Mouse (Mus musculus) heart, embryonic 14.5 days (tissue): ENCODE results near the gene Tbxas1. TPM values are rescaled to one million over a fixed set of nuclear protein-coding genes. Genes with fewer than 3 reads are reported as not detected.

ENCODE experiments used
- ATAC-seq: fragments of 200-750 bp; cut with Nextera tagmentation; 2 replicates; pipeline ENCODE4 v1.8.0; 2017; ENCODE audit warnings: low read depth, moderate TSS enrichment; ENCODE audit not compliant: insufficient number of reproducible peaks, insufficient read depth, low FRiP score
- H3K27ac ChIP-seq, 2 experiments: fragments of 200-500 bp in 1 of 2; fragments of 300-500 bp in 1 of 2; sonication (generic) in 1 of 2; replicated peaks in 1 of 2; 2 replicates each; pipeline ENCODE4 v1.5.1; 2012 to 2014; ENCODE audit warnings: low read depth in 2 of 2, low read length in 2 of 2, control low read depth in 1 of 2, mild to moderate bottlenecking in 1 of 2, mixed read lengths in 1 of 2; ENCODE audit not compliant: control insufficient read depth in 1 of 2, insufficient read depth in 1 of 2
- H3K27me3 ChIP-seq: fragments of 300-500 bp; sonication (generic); 2 replicates; pipeline ENCODE4 v1.6.1; 2014; ENCODE audit warnings: mild to moderate bottlenecking, low read length, control low read depth; ENCODE audit not compliant: control insufficient read depth, insufficient read depth
- H3K36me3 ChIP-seq: fragments of 300-500 bp; sonication (generic); 2 replicates; pipeline ENCODE4 v1.6.1; 2014; ENCODE audit warnings: mild to moderate bottlenecking, control low read depth, low read length, mixed read lengths; ENCODE audit not compliant: control insufficient read depth, insufficient read depth
- H3K4me1 ChIP-seq, 2 experiments: fragments of 200-500 bp in 1 of 2; fragments of 300-500 bp in 1 of 2; sonication (generic) in 1 of 2; 2 replicates each; pipeline ENCODE4 v1.6.1; 2012 to 2014; ENCODE audit warnings: low read length in 2 of 2, control low read depth in 1 of 2, mixed read lengths in 1 of 2; ENCODE audit not compliant: control insufficient read depth in 2 of 2, insufficient read depth in 2 of 2
- H3K4me2 ChIP-seq: fragments of 300-500 bp; sonication (generic); 2 replicates; pipeline ENCODE4 v1.6.1; 2014; ENCODE audit warnings: mild to moderate bottlenecking, low read length
- H3K4me3 ChIP-seq, 2 experiments: fragments of 200-500 bp in 1 of 2; fragments of 300-500 bp in 1 of 2; sonication (generic) in 1 of 2; 2 replicates each; pipeline ENCODE4 v1.5.1; 2012 to 2014; ENCODE audit warnings: low read length in 2 of 2, mild to moderate bottlenecking in 2 of 2, control low read depth in 1 of 2, low read depth in 1 of 2, moderate library complexity in 1 of 2; ENCODE audit not compliant: control insufficient read depth in 1 of 2, insufficient read depth in 1 of 2
- H3K9ac ChIP-seq: fragments of 300-500 bp; sonication (generic); 2 replicates; pipeline ENCODE4 v1.6.1; 2014; ENCODE audit warnings: mild to moderate bottlenecking, low read length
- H3K9me3 ChIP-seq: fragments of 300-500 bp; sonication (generic); 2 replicates; pipeline ENCODE4 v1.6.1; 2016; ENCODE audit warnings: low read length, control low read depth; ENCODE audit not compliant: control insufficient read depth
- WGBS: fragments of 180-500 bp; shearing (Covaris S2); extraction: QIAGEN DNeasy Blood & Tissue Kit; methylation state at CpG from one replicate; pipeline ENCODE4 v1.1.7; 2014; 5-methylcytosine and 5-hydroxymethylcytosine counted together
- polyA plus RNA-seq: library from polyadenylated mRNA; unstranded; fragments of >200 nt; fragmentation: Nextera tagmentation; extraction: Ambion mirVana; gene quantifications from 2 replicates; pipeline ENCODE4 v1.2.1, GENCODE M21; 2014

Gene Tbxas1
- polyA plus RNA-seq, 1 experiment from 2014 or later = 1.5 TPM

- Histone ChIP-seq H3K27ac (no peak overlapping the region), H3K9ac (no peak overlapping the region), H3K27me3 (no peaks in the 10 kb centered on the region), H3K36me3 (0 out of 2 replicates have a peak, but pooled peaks cover 10% of the 10 kb centered on the region), H3K4me3 (no peak overlapping the region), H3K4me2 (no peak overlapping the region), H3K4me1 (peaks cover 0 to 16% of the 10 kb centered on the region in 2 experiments; a peak in 3 of 4 replicates), H3K9me3 (no peaks in the 10 kb centered on the region)
- 56% methylated on average over 2 of the region's 2 CpGs for WGBS
- no peak for ATAC-seq
Measured at GRCm38 (mm10) chr6:38870070-38870469, 5.1 kb upstream of the Tbxas1 start.

DNA sequence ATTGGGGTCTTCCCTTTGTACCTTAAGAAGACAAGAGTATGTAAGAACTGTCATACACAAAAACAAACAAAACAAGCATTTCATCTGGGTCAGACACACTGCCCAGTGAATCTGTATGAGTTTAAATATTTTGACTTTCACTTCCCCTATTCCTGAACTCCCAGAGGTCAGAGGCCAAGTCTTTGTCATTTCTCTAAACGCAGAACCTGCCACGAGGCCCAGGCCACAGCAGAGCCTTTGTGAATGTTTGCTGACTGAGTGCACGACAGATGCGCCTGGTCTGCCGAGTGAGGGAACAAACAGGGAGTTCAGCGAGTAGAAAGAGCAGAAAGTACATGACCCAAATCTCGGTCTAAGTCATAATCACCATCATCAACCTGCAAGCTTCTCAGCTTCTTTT lies 4.2 kb upstream of the Tbxas1 start:
- Histone ChIP-seq H3K36me3 (0 out of 2 replicates have a peak, but pooled peaks cover 10% of the 10 kb centered on the region), H3K27me3 (no peaks in the 10 kb centered on the region), H3K27ac (no peak overlapping the region), H3K4me3 (no peak overlapping the region), H3K4me2 (no peak overlapping the region), H3K4me1 (peaks cover 0 to 7% of the 10 kb centered on the region in 2 experiments; a peak in 3 of 4 replicates), H3K9ac (no peak overlapping the region), H3K9me3 (no peaks in the 10 kb centered on the region)
- ATAC-seq = no peak
- 59% methylated on average over 7 of the region's 7 CpGs for WGBS

- no peaks in the 10 kb centered on the region for H3K9me3 ChIP-seq
- peaks cover 0 to 10% of the 10 kb centered on the region in 2 experiments; a peak in 3 of 4 replicates for H3K4me1 ChIP-seq
- H3K27ac ChIP-seq = no peak overlapping the region
- 0 out of 2 replicates have a peak overlapping the region, but pooled peaks have one; percentile 7 for H3K9ac ChIP-seq
- no peak for ATAC-seq
- H3K4me3 ChIP-seq = no peak overlapping the region
- H3K4me2 ChIP-seq = no peak overlapping the region
- 0 out of 2 replicates have a peak, but pooled peaks cover 10% of the 10 kb centered on the region for H3K36me3 ChIP-seq
- H3K27me3 ChIP-seq = no peaks in the 10 kb centered on the region
- 63% methylated on average over 1 of the region's 1 CpGs for WGBS
Measured at GRCm38 (mm10) chr6:38873316-38873715, 1.9 kb upstream of the Tbxas1 start.

DNA sequence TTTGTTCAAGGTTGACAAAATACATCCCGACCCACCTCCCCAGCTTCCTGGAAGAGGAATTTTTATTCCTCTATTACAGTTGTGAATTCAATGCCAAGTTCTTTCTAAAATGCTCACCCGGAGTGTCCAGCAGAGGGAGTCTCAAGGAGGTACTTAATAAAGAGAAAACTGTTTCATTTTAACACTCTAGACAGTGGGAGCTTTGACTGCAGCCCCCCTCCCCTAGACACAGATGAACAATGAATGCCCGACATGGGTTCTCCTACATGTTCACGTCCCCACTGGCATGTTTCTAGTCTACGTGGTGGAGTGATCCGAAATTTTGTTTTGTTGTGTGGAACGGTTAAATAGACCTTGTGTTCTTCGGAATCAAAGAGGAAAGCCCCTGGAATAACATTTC lies 1.2 kb upstream of the Tbxas1 start:
- ATAC-seq = no peak
- H3K9ac ChIP-seq = peak overlapping the region; percentile 96
- 0 out of 2 replicates have a peak, but pooled peaks cover 10% of the 10 kb centered on the region for H3K36me3 ChIP-seq
- no peaks in the 10 kb centered on the region for H3K9me3 ChIP-seq
- 13% methylated on average over 8 of the region's 8 CpGs for WGBS
- peak overlapping the region; percentile 74 for H3K4me2 ChIP-seq
- H3K27ac ChIP-seq = no peak overlapping the region
- peaks cover 0 to 10% of the 10 kb centered on the region in 2 experiments; a peak in 3 of 4 replicates for H3K4me1 ChIP-seq
- H3K4me3 ChIP-seq = peak overlapping the region; percentile 47 to 92
- H3K27me3 ChIP-seq = no peaks in the 10 kb centered on the region

DNA sequence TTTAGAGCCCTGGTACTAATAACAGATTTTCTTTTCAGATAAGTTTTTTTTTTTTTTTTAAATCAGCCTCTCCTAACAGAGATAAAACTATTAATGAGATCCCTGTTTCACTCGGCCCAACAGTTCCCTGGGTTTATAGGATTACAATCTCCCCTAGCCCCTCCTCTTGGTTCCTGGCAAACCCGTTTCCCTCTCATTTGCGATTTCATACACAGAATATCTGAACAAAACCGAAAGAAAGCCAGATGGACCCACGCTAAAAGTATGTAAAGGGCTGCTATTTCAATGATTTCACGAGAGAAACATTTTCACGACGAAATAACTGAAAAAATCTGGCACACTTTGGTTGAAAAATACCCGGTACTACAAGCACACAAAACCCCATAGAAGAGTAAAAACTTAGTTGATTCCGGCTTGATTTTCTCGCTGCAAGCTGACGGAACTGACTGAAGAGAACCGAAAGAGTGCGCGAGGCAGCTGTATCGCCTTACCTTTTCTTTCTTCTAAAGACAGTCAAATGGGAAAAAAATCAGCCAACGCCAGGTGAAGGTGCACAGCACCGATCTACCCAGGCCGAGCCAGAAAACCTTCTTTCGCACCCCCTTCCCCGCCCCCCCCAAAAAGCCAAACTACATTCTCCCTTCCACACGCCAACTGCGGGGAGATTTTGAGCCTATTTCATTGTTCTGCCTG lies 493 bp upstream of the Tbxas1 start:
- Histone ChIP-seq H3K4me3 (peak overlapping the region; percentile 72 to 92), H3K4me2 (peak overlapping the region; percentile 74), H3K4me1 (peaks cover 0 to 10% of the 10 kb centered on the region in 2 experiments; a peak in 3 of 4 replicates), H3K36me3 (0 out of 2 replicates have a peak, but pooled peaks cover 10% of the 10 kb centered on the region), H3K9ac (peak overlapping the region; percentile 96), H3K27me3 (no peaks in the 10 kb centered on the region), H3K27ac (peak overlapping the region; percentile 6 to 93), H3K9me3 (no peaks in the 10 kb centered on the region)
- ATAC-seq = no peak
- WGBS = under 1% methylated on average over 23 of the region's 23 CpGs

GRCm38 (mm10) chr6:38876071-38876911 lies 1.1 kb downstream of the Tbxas1 start, which contains the start of gene Hipk2:
Gene Hipk2, minus strand, starts transcription at chr6:38876165.
- H3K4me2 ChIP-seq = peak within 1 kb of the TSS; percentile 74
- 0 out of 2 replicates have a peak, but pooled peaks cover 4% of the 10 kb centered on the region for H3K36me3 ChIP-seq
- H3K4me3 ChIP-seq = peak within 1 kb of the TSS; percentile 72 to 92
- ATAC-seq = peak; percentile 88
- under 1% methylated on average over 83 of the region's 108 CpGs for WGBS
- H3K27ac ChIP-seq = peak within 1 kb of the TSS; percentile 68 to 93
- H3K27me3 ChIP-seq = no peaks in the 10 kb centered on the region
- peaks cover 0 to 10% of the 10 kb centered on the region in 2 experiments; a peak in 2 of 4 replicates for H3K4me1 ChIP-seq
- peak within 1 kb of the TSS; percentile 96 for H3K9ac ChIP-seq
- no peaks in the 10 kb centered on the region for H3K9me3 ChIP-seq

DNA sequence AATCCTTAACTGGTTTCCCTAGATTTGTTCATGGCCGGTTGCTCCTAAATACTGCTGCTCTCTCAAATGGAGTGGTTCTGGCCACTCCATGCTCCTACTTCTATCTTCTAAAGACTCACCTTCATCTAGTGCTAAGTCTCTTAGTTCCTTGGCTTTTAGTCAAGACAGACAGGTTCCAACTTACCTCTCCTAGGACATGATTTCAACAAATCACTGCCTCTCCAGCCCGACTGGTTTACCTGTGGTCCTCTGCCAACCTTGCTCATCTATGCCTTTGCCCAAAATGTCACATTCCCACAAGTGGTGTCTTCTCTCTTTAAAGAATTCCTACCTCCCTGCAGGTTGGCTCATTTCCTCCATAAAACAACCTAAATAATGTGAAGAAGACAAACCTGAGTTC lies 2.5 kb downstream of the Tbxas1 start:
- 96% methylated on average over 2 of the region's 2 CpGs for WGBS
- Histone ChIP-seq H3K36me3 (no peaks in the 10 kb centered on the region), H3K4me1 (peaks cover 2 to 11% of the 10 kb centered on the region in 2 experiments; a peak in 2 of 4 replicates), H3K9ac (no peak overlapping the region), H3K27me3 (no peaks in the 10 kb centered on the region), H3K9me3 (no peaks in the 10 kb centered on the region), H3K4me3 (no peak overlapping the region), H3K4me2 (no peak overlapping the region), H3K27ac (no peak overlapping the region)
- ATAC-seq = no peak
